Mouse (Mus musculus) forebrain, embryonic 15.5 days (tissue): ENCODE results near the gene Ppp1r27. TPM values are rescaled to one million over a fixed set of nuclear protein-coding genes. Genes with fewer than 3 reads are reported as not detected.

Experiments used
- ATAC-seq: fragments of 200-750 bp; cut with Nextera tagmentation; replicated peaks from 2 replicates; pipeline ENCODE4 v1.8.0; 2017; ENCODE audit warnings: mild to moderate bottlenecking, moderate TSS enrichment, moderate library complexity
- H3K27ac ChIP-seq: fragments of 300-500 bp; sonication (generic); replicated peaks from 2 replicates; pipeline ENCODE4 v1.5.1; 2015; ENCODE audit warnings: mild to moderate bottlenecking, inconsistent platforms
- H3K27me3 ChIP-seq: fragments of 300-500 bp; sonication (generic); 2 replicates; pipeline ENCODE4 v1.6.1; 2015; ENCODE audit warnings: inconsistent platforms
- H3K36me3 ChIP-seq: fragments of 300-500 bp; sonication (generic); 2 replicates; pipeline ENCODE4 v1.6.1; 2015; ENCODE audit warnings: mild to moderate bottlenecking, inconsistent platforms
- H3K4me1 ChIP-seq: fragments of 300-500 bp; sonication (generic); 2 replicates; pipeline ENCODE4 v1.6.1; 2015; ENCODE audit warnings: inconsistent platforms
- H3K4me2 ChIP-seq: fragments of 300-500 bp; sonication (generic); replicated peaks from 2 replicates; pipeline ENCODE4 v1.6.1; 2015; ENCODE audit warnings: mild to moderate bottlenecking, inconsistent platforms
- H3K4me3 ChIP-seq: fragments of 300-500 bp; sonication (generic); 2 replicates; pipeline ENCODE4 v1.5.1; 2015; ENCODE audit warnings: mild to moderate bottlenecking, inconsistent platforms
- H3K9ac ChIP-seq: fragments of 300-500 bp; sonication (generic); replicated peaks from 2 replicates; pipeline ENCODE4 v1.6.1; 2015; ENCODE audit warnings: mild to moderate bottlenecking, inconsistent platforms
- H3K9me3 ChIP-seq: fragments of 300-500 bp; sonication (generic); 2 replicates; pipeline ENCODE4 v1.6.1; 2016; ENCODE audit warnings: inconsistent platforms
- WGBS: fragments of 180-500 bp; shearing (Covaris S2); methylation state at CpG from one replicate; pipeline ENCODE4 v1.1.7; 2015; ENCODE audit warnings: mixed read lengths; 5-methylcytosine and 5-hydroxymethylcytosine counted together
- polyA plus RNA-seq: library from polyadenylated mRNA; unstranded; fragments of >200 nt; fragmentation: Nextera tagmentation; extraction: Ambion mirVana; gene quantifications from 2 replicates; pipeline ENCODE4 v1.2.1, GENCODE M21; 2015

Gene Ppp1r27
- polyA plus RNA-seq, 1 experiment from 2014 or later = 0.23 TPM

GRCm38 (mm10) chr11:120549986-120550809, 734 bp downstream of the Ppp1r27 start:
- Histone ChIP-seq H3K27me3 (no peaks in the 10 kb centered on the region), H3K27ac (peak overlapping the region; percentile 71), H3K4me1 (peaks cover 26% of the 10 kb centered on the region), H3K9ac (peak overlapping the region; percentile 86), H3K36me3 (peaks cover 4% of the 10 kb centered on the region; the same call in 1 of the 2 replicates), H3K4me2 (peak overlapping the region; percentile 83), H3K9me3 (no peaks in the 10 kb centered on the region), H3K4me3 (peak overlapping the region; percentile 84)
- 77% methylated on average over 11 of the region's 11 CpGs for WGBS
- ATAC-seq = peak; percentile 62

- WGBS = under 1% methylated on average over 75 of the region's 87 CpGs
- peak; percentile 94 for ATAC-seq
- peak within 1 kb of the TSS; percentile 71 for H3K27ac ChIP-seq
- H3K4me2 ChIP-seq = peak within 1 kb of the TSS; percentile 83
- H3K9me3 ChIP-seq = no peaks in the 10 kb centered on the region
- no peaks in the 10 kb centered on the region for H3K27me3 ChIP-seq
- peaks cover 26% of the 10 kb centered on the region for H3K4me1 ChIP-seq
- peaks cover 10% of the 10 kb centered on the region for H3K36me3 ChIP-seq
- peak within 1 kb of the TSS; percentile 86 for H3K9ac ChIP-seq
- H3K4me3 ChIP-seq = peak within 1 kb of the TSS; percentile 84
Observed at GRCm38 (mm10) chr11:120549168-120549945, 1.6 kb downstream of the Ppp1r27 start, which contains the start of gene Mcrip1. TSS of gene Mcrip1 (minus strand) at chr11:120549727.

- no peak for ATAC-seq
- Histone ChIP-seq H3K4me1 (peaks cover 26% of the 10 kb centered on the region), H3K4me3 (peak overlapping the region; percentile 84), H3K9ac (peak overlapping the region; percentile 86), H3K4me2 (peak overlapping the region; percentile 83), H3K27me3 (no peaks in the 10 kb centered on the region), H3K27ac (peak overlapping the region; percentile 71), H3K9me3 (no peaks in the 10 kb centered on the region), H3K36me3 (peaks cover 14% of the 10 kb centered on the region)
- 23% methylated on average over 7 of the region's 7 CpGs for WGBS
Observed at GRCm38 (mm10) chr11:120548786-120549167, 2.2 kb downstream of the Ppp1r27 start.

GRCm38 (mm10) chr11:120548214-120548613, 2.7 kb downstream of the Ppp1r27 start:
- Histone ChIP-seq H3K4me3 (peak overlapping the region; percentile 84; the same call in 1 of the 2 replicates), H3K9ac (0 out of 2 replicates have a peak overlapping the region, but pooled peaks have one; percentile 86), H3K36me3 (peaks cover 17% of the 10 kb centered on the region), H3K4me2 (peak overlapping the region; percentile 83), H3K9me3 (no peaks in the 10 kb centered on the region), H3K27ac (no peak overlapping the region), H3K27me3 (no peaks in the 10 kb centered on the region), H3K4me1 (peaks cover 26% of the 10 kb centered on the region)
- ATAC-seq = no peak
- 89% methylated on average over 3 of the region's 3 CpGs for WGBS

- H3K36me3 ChIP-seq = peaks cover 25% of the 10 kb centered on the region
- 62% methylated on average over 2 of the region's 2 CpGs for WGBS
- H3K27ac ChIP-seq = no peak overlapping the region
- no peaks in the 10 kb centered on the region for H3K9me3 ChIP-seq
- H3K4me3 ChIP-seq = no peak overlapping the region
- no peak overlapping the region for H3K9ac ChIP-seq
- no peak overlapping the region for H3K4me2 ChIP-seq
- ATAC-seq = no peak
- peaks cover 26% of the 10 kb centered on the region for H3K4me1 ChIP-seq
- no peaks in the 10 kb centered on the region for H3K27me3 ChIP-seq
Observed at GRCm38 (mm10) chr11:120547469-120547868, 3.5 kb downstream of the Ppp1r27 start.

GRCm38 (mm10) chr11:120545964-120546363, 5.0 kb downstream of the Ppp1r27 start:
- ATAC-seq = no peak
- H3K4me3 ChIP-seq = no peak overlapping the region
- H3K36me3 ChIP-seq = peaks cover 31% of the 10 kb centered on the region
- H3K4me1 ChIP-seq = peaks cover 26% of the 10 kb centered on the region
- no peak overlapping the region for H3K4me2 ChIP-seq
- H3K27ac ChIP-seq = no peak overlapping the region
- H3K27me3 ChIP-seq = no peaks in the 10 kb centered on the region
- no peak overlapping the region for H3K9ac ChIP-seq
- 89% methylated on average over 3 of the region's 3 CpGs for WGBS
- H3K9me3 ChIP-seq = no peaks in the 10 kb centered on the region

- H3K9me3 ChIP-seq = no peaks in the 10 kb centered on the region
- peaks cover 7% of the 10 kb centered on the region; the same call in 1 of the 2 replicates for H3K4me1 ChIP-seq
- H3K4me3 ChIP-seq = no peak overlapping the region
- no peak overlapping the region for H3K27ac ChIP-seq
- H3K9ac ChIP-seq = no peak overlapping the region
- no peak for ATAC-seq
- no peaks in the 10 kb centered on the region for H3K27me3 ChIP-seq
- peaks cover 31% of the 10 kb centered on the region for H3K36me3 ChIP-seq
- WGBS = 86% methylated on average over 6 of the region's 6 CpGs
- H3K4me2 ChIP-seq = no peak overlapping the region
Observed at GRCm38 (mm10) chr11:120542376-120542775, 8.6 kb downstream of the Ppp1r27 start.

GRCm38 (mm10) chr11:120541907-120542306, 9.0 kb downstream of the Ppp1r27 start:
- Histone ChIP-seq H3K4me1 (peaks cover 4% of the 10 kb centered on the region; the same call in 1 of the 2 replicates), H3K9me3 (no peaks in the 10 kb centered on the region), H3K9ac (no peak overlapping the region), H3K36me3 (peaks cover 31% of the 10 kb centered on the region), H3K27me3 (no peaks in the 10 kb centered on the region), H3K4me3 (no peak overlapping the region), H3K27ac (no peak overlapping the region), H3K4me2 (no peak overlapping the region)
- ATAC-seq = no peak
- 32% methylated on average over 4 of the region's 4 CpGs for WGBS

GRCm38 (mm10) chr11:120539285-120540014, 11.5 kb downstream of the Ppp1r27 start:
- 18% methylated on average over 10 of the region's 10 CpGs for WGBS
- no peak overlapping the region for H3K4me2 ChIP-seq
- H3K4me3 ChIP-seq = no peak overlapping the region
- no peaks in the 10 kb centered on the region for H3K27me3 ChIP-seq
- H3K36me3 ChIP-seq = peaks cover 21% of the 10 kb centered on the region
- 0 out of 2 replicates have a peak overlapping the region, but pooled peaks have one; percentile 12 for H3K27ac ChIP-seq
- no peak for ATAC-seq
- H3K9me3 ChIP-seq = no peaks in the 10 kb centered on the region
- H3K4me1 ChIP-seq = peaks cover 4% of the 10 kb centered on the region; the same call in 1 of the 2 replicates
- no peak overlapping the region for H3K9ac ChIP-seq

- no peak overlapping the region for H3K4me3 ChIP-seq
- peak overlapping the region; percentile 36 for H3K27ac ChIP-seq
Observed at GRCm38 (mm10) chr11:120538955-120539284, 12.0 kb downstream of the Ppp1r27 start.

GRCm38 (mm10) chr11:120538485-120538884, 12.4 kb downstream of the Ppp1r27 start:
- 61% methylated on average over 3 of the region's 3 CpGs for WGBS
- H3K4me1 ChIP-seq = peaks cover 4% of the 10 kb centered on the region; the same call in 1 of the 2 replicates
- H3K36me3 ChIP-seq = peaks cover 16% of the 10 kb centered on the region
- H3K9me3 ChIP-seq = no peaks in the 10 kb centered on the region
- no peak overlapping the region for H3K4me3 ChIP-seq
- H3K4me2 ChIP-seq = no peak overlapping the region
- no peak; the same call in 1 of the 2 replicates for ATAC-seq
- no peak overlapping the region for H3K9ac ChIP-seq
- no peaks in the 10 kb centered on the region for H3K27me3 ChIP-seq
- peak overlapping the region; percentile 36 for H3K27ac ChIP-seq

More at GRCm38 (mm10) chr11:120538955-120539284, 12.0 kb downstream of the Ppp1r27 start:
- Histone ChIP-seq H3K27me3 (no peaks in the 10 kb centered on the region), H3K4me1 (peaks cover 4% of the 10 kb centered on the region; the same call in 1 of the 2 replicates), H3K9ac (no peak overlapping the region), H3K9me3 (no peaks in the 10 kb centered on the region), H3K4me2 (no peak overlapping the region), H3K36me3 (peaks cover 17% of the 10 kb centered on the region)
- no peak for ATAC-seq
- 54% methylated on average over 8 of the region's 8 CpGs for WGBS
